Mouse (Mus musculus) kidney, postnatal 10 days (tissue): ENCODE data around the gene Bnc2.

ENCODE experiments used
- DNase-seq: peaks from one replicate; pipeline ENCODE4 v3.0.0; 2021; ENCODE audit warnings: mixed read lengths

The Bnc2 gene

GRCm38 (mm10) chr4:84411431-84411830 lies 263.6 kb downstream of the Bnc2 start:
- no peak for DNase-seq

GRCm38 (mm10) chr4:84407328-84408028 lies 267.6 kb downstream of the Bnc2 start:
- peak; percentile 29 for DNase-seq

GRCm38 (mm10) chr4:84403356-84404145 lies 271.5 kb downstream of the Bnc2 start:
- no peak for DNase-seq

- DNase-seq: no peak
These were observed 286.1 kb downstream of the Bnc2 start for GRCm38 (mm10) chr4:84388991-84389390.

GRCm38 (mm10) chr4:84385156-84385555 lies 289.9 kb downstream of the Bnc2 start:
- no peak for DNase-seq

GRCm38 (mm10) chr4:84379289-84379688 lies 295.8 kb downstream of the Bnc2 start:
- no peak for DNase-seq

- DNase-seq: no peak
These were observed 297.6 kb downstream of the Bnc2 start for GRCm38 (mm10) chr4:84377513-84377912.

- DNase-seq: peak; percentile 39
These were observed 312.7 kb downstream of the Bnc2 start for GRCm38 (mm10) chr4:84362337-84362823.

GRCm38 (mm10) chr4:84361165-84361564 lies 313.9 kb downstream of the Bnc2 start:
- DNase-seq: no peak

- DNase-seq: no peak
These were observed 315.1 kb downstream of the Bnc2 start for GRCm38 (mm10) chr4:84359996-84360395.

- DNase-seq: no peak
These were observed 316.9 kb downstream of the Bnc2 start for GRCm38 (mm10) chr4:84358204-84358603.

- no peak for DNase-seq
These were observed 317.7 kb downstream of the Bnc2 start for GRCm38 (mm10) chr4:84357382-84357781.

- no peak for DNase-seq
These were observed 318.5 kb downstream of the Bnc2 start for GRCm38 (mm10) chr4:84356468-84357153.

GRCm38 (mm10) chr4:84352656-84353055 lies 322.4 kb downstream of the Bnc2 start:
- no peak for DNase-seq

GRCm38 (mm10) chr4:84349536-84349935 lies 325.5 kb downstream of the Bnc2 start:
- DNase-seq: no peak

GRCm38 (mm10) chr4:84339172-84339571 lies 335.9 kb downstream of the Bnc2 start:
- DNase-seq: no peak

- no peak for DNase-seq
These were observed 343.1 kb downstream of the Bnc2 start for GRCm38 (mm10) chr4:84331995-84332394.

GRCm38 (mm10) chr4:84331450-84331849 lies 343.6 kb downstream of the Bnc2 start:
- no peak for DNase-seq

- DNase-seq: no peak
These were observed 344.6 kb downstream of the Bnc2 start for GRCm38 (mm10) chr4:84330509-84330908.

GRCm38 (mm10) chr4:84329651-84330050 lies 345.4 kb downstream of the Bnc2 start:
- no peak for DNase-seq

- no peak for DNase-seq
These were observed 350.7 kb downstream of the Bnc2 start for GRCm38 (mm10) chr4:84324371-84324770.

GRCm38 (mm10) chr4:84321598-84321997 lies 353.5 kb downstream of the Bnc2 start:
- DNase-seq: no peak

GRCm38 (mm10) chr4:84317421-84317820 lies 357.7 kb downstream of the Bnc2 start:
- no peak for DNase-seq

GRCm38 (mm10) chr4:84311371-84311770 lies 363.7 kb downstream of the Bnc2 start:
- DNase-seq: no peak
